Mouse (Mus musculus): ENCODE measurements around the gene B4galt3. TPM values are rescaled to one million over a fixed set of nuclear protein-coding genes. Genes with fewer than 3 reads are reported as not detected.
A peak's percentile ranks its signal among the peaks of the same experiment; 100 is the strongest.

The B4galt3 gene
- 31.1 and 34.1 TPM in 2 replicates for total RNA-seq (2021)
- long read RNA-seq, experiment 1, transcript B4galt3-201 (8 exons, 1,998 nt), result major isoform, 10 of 25 reads
- long read RNA-seq, experiment 1, partial matches to known transcripts, result 3 of 25 reads
- long read RNA-seq, experiment 1, other reads (novel, unspliced or antisense), result 12 of 25 reads
- long read RNA-seq, experiment 2, transcript B4galt3-201 (8 exons, 1,998 nt), result major isoform, 10 of 21 reads
- long read RNA-seq, experiment 2, partial matches to known transcripts, result 6 of 21 reads
- long read RNA-seq, experiment 2, other reads (novel, unspliced or antisense), result 5 of 21 reads

DNA sequence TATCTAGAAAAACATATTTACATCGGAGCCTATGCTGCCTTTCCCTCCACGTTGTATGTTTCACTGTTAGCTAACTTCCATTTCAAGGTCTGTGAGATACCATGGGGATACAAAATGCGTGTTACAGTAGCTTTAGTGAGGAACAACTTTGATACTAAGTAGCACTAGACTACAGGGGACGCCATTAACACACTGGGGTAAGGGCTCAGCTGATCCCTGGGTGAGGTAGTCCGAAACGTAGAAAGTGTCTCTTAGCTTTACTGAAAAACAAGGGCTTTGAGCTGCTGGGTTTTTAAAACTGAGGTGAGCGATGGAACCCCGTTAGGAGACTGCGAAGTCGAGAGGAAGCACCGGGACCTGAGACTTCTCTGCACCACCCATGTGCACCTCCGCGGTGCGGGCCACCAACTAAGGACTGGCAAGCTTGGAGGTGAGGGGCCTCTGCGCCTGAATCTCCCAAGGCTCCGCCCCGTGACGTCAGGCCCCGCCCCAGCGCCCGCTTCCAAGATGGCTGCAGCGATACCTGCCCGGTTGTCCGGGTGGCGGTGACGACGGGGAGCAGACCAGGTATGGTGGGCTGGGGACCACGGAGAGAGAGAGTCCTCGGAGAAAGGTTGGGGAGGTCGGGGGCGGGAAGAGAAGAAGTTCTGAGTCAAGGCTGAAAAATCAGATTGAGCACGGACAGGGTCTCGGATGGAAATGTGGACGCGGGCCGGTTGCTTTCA is at the start of gene B4galt3:
TSS of gene B4galt3 (plus strand) at position 481 of the 725 bp plus-strand sequence.
- peak; percentile 98 for DNase-seq

DNA sequence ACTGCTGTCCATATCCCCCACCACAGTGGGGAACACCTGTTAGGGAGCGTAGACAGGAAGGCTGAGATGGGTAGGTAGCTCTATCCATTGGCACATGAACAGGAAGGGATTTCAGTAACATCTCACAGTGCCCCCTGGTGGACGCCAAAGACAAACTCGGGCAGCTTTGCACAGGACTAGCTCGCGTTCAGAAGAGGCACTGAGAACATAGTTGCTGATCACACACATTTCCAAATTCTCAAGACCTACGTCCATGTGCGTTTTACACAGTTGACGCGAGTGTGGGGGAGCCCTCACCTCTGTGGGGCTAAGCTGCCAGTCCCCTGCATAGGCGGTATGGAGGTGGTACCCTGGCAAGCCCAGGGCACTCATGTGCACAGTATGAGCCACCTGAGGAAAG is 49.3 kb upstream of the B4galt3 start:
- peak; percentile 92 for DNase-seq

DNA sequence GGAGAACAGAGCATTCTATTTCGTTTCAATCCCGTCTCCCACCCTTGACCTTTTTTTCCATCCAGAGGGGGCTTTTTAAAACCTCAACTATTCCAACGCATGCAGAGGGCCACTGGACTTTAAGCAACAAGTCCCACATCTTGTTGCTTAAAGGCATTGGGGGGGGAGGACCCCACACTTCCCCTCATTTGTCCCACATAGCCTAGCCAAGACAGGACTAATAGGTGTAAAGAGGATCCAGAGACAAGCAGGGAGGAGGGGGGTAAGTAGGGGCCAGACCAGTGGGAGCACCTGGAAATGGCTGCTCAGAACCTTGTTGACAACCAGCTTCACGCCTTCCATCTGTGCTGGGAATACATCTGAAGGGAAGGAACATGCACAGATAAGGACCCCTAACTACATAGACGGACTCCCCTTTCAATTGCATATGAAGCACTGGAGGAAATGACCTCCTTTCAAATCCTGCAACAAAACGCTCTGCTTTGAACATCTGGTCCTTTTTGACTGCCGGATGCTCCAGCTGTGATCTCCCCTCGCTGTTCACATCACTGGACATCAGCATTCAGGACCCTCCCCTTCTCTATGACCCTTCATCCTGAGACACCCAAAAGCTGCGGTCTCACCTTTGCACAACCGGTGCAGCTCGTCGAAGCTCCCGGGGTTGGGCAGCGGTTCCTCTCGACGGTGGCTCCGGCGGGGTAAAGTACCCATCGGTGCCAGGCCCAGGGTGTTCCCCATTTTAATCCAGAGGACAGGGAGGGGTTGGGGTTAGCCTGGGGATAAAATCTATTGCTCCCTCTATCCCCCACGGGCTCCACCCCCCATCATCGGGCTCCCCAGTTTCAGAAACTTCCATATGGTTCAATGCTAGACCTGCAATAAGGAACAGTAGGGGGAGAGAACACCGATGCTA is 48.6 kb upstream of the B4galt3 start:
- DNase-seq, result no peak

DNA sequence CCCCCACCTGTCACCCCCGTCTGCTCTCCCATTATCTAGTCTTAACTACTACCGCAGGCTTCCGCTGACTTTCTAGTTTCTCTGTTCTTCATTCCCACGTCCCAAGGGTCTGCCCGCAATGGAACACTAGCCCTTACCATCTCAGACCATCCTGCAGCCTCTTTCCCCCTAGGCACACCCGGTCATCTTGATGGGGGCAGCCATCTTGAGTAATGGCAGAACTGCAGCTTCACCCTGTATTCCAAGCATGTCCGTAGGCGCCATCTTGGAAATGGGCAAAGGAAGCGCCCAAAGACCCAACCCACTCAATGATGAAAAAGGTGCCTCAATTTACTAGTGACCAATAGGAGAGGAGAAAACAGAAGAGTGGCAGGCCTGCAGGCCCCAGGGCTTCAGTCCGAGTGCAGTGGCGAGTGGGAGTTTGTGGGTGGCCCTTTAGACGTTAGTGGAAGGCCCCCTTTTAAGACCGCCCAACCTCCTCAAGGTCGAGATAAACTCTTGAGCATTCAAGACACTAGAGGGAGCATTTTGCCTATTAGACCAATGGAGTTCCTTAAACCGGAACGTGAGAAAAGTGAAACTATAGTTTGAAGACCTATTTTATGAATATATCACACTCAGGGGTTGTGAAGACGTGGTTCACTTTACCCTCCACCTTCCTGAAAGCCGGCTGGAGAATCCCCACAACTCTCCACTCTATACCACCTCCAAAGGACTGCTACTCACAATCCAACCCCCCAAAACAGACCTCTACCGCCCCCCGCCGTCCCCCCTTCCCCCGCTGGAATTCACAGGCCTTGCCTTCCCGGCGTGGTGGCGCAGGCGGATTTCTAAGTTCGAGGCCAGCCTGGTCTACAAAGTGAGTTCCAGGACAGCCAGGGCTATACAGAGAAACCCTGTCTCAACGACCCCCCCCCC is 47.6 kb upstream of the B4galt3 start, which contains the start of gene Tomm40l:
TSS of gene Tomm40l (minus strand) at position 277 of the 918 bp plus-strand sequence.
- DNase-seq, result peak; percentile 95

DNA sequence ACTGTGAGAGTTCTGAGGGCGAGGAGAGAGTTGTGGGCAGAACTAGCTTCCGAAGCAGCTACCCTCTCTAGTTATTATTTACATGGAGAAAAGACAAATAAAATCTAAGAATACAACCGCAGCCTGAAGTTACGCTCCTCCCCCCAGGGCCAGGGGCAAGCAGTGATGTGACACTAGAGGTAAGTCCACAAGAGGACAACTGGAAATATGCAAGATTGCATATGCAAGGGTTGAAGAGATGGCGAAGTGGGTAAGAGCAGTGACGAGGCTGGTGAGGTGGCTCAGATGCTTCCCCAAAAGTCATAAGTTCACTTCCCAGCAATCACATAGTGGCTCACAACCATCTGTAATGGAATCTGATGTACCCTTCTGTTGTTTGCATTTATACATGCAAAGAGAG is 47.0 kb upstream of the B4galt3 start:
- DNase-seq, result no peak

DNA sequence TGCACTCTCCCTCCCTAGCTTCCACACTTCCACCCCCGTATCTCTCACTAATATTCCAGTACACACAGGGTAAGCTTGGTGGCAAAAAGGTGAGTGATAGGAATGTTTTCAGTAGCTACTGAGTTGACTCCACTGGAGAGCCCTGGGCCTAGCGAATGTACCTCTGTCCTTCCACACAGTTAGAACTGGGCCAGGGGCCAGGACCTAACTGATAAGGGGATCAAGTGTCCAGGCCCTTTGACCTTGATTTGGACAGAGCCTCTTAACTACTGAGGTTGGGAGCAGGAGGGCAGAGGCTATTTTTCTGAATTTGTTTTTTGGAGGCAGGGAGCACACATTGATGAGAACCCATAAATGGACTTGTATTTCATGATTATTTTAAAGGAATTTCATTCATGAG is 46.3 kb upstream of the B4galt3 start:
- DNase-seq, result peak; percentile 78

DNA sequence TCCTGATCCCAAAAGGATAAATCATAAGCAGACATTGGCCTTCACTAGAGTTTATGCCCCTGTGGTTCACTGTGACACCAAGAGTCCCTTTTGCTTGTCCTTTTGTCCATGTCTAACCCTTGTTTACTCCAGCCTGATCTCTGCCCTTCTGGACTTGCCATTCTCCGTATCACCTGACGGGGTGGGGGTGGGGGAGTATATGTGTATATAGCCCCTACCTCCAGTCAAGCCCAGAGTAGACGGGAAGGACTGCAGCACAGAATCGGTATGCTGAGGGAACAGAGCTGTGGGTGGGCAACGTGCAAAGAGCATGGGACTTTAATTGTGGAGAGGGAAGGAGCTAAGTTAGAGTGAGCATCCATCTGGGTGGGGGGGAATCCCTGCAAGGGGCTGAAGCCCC is 45.3 kb upstream of the B4galt3 start, which contains the start of gene Apoa2:
TSS of gene Apoa2 (plus strand) at position 198 of the 400 bp plus-strand sequence.
- no peak for DNase-seq

DNA sequence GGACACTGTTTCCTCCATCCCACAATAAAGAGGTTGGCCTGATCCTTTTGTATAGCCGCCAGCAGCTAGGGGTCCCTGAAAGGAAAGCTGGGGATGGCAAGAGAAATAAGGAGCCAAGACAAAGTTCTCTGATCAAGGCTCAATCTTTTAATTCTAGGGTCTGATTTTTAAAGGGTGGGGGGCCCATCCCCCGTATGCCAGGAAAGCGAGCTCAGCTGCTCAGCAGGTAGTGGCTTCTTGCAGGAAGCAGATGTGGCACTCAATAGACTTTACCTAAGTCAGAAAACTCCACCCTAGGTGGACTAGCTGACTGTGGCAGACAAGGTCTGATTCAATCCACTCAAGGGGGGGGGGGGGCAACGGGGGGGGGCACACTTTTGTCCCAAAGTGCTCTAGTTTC is 43.3 kb upstream of the B4galt3 start:
- no peak for DNase-seq

DNA sequence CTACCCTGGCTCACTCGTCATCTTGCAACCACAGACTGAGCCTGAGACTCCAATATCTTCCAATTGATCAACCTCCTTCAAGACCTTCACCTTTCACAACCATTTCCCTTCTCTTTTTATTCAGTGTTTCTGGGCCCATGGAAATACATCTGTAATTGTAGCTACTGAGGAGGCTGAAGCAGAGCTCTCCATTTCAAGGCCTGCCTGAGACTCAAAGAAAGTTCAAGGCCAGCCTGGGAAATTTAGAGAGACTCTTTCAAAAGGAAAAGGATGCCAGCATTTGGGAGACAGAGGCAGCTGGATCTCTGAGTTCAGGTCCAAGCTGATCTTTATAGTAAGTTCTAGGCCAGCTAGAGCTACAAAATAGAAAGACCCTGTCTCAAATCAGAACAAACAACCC is 42.2 kb upstream of the B4galt3 start:
- DNase-seq, result no peak

DNA sequence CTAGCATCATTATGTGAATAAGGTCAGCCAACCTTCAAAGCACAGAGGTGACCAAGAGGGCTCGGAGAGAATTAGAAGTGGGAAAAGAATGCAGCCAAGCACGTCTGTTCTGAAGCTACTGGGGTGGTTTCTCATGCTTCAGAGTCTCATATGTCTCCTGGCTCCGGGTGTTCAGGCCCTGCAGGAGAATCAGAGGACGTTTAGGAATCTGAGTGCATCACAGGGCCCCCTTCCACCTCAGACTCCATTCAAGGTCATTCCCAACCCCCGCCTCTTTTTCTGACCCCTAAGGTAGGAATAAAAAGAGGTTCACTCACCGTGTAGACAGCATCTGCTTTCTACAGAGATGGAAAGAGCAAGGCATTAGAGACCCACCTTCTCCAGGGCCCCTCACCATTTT is 40.4 kb upstream of the B4galt3 start:
- DNase-seq, result no peak

DNA sequence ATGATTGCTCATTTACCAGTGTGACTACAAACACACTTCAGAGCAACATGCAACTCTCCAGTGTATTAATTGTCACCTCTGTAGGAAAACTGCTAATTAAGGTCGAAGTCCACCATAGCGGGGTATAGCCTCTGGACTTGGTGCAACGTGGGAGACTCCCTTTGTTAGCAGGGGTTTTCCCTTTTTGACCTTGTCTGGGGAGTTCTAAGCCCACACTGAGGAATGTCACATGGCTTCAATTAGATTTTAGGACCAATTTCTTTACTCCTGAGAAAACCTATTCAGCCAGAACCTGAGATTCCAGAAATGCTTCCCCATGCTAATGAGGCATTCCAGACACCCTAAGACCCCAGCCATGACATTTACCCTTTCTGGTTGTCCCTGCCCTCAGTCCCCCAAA is 39.9 kb upstream of the B4galt3 start:
- DNase-seq, result no peak

DNA sequence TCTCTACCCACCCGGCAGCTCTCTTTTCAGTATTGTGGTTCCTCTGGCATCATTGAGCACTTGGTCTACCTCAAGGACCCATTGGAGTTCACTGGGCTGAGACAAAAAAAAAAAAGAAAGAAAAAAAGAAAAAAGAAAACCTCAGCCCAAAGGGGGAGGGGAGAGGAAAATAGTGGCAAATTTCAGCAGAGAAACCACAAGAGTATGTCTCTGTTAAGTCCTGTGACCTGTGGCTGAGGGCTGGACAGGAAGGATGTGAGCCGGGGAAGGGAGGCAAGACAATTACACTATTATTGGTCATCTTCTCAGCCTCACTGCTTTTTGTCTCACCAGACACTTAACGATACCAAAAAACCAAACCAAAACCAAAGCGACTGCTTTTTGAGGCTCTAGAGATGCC is 38.3 kb upstream of the B4galt3 start:
- no peak for DNase-seq

DNA sequence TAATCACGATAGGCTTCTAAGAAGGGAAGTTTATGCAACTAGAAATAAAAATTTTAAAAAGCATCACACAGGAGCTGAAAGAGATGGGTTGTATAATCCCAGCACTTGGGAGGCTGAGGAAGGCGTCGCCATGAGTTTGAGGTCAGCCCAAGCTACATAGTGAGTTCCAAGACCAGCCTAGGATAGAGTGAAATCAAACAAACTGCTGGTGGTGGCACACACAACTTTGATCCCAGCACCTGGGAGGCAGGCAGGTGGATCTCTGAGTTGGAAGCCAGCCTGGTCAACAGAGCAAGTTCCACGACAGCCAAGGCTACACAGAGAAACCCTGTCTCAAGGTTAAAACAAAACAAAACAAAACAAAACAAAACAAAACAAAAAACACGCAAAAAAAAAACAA is 37.8 kb upstream of the B4galt3 start:
- DNase-seq, result no peak

DNA sequence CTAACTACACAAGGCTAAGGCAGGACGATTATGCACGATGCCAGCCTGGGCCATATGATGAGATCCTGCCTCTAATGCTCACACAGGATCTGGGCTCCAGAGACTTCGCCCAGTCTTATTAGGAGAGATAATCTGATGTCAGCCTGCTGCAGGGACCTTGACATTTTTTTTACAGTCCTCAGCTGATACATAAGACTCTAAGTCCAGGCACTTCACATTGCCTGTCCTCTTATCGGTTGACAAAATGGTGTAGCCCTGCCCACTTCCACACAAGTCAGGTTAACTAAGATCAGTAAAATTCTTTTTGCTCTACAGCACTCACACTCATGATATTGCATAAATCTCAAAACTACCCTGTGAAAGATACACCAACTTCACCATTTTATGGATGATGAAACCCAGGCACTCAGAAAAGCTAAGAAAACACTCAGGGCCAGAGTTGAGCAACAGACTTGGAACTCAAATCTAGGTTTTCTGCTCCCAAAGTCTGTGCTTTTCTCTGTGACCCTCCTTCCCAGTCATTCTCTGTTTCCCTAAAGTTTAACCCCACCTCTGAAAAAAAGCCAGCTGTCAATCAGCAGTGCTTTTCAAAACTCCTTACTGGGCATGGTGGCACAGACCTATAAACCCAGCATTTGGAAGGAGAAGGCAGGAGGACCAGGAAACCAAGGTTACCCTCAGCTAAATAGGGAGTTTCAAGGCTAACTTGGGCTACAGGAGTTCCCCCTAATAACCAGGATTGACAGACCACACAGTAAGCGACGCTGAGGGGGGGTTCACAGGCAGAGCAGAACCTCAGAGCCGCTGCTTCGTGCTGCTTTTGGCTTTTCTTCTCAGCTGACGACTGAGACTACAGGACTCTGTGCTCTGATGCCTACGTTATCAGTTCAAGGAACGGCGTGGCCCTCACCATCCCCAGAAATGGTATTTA is 37.1 kb upstream of the B4galt3 start:
- peak; percentile 44 for DNase-seq

DNA sequence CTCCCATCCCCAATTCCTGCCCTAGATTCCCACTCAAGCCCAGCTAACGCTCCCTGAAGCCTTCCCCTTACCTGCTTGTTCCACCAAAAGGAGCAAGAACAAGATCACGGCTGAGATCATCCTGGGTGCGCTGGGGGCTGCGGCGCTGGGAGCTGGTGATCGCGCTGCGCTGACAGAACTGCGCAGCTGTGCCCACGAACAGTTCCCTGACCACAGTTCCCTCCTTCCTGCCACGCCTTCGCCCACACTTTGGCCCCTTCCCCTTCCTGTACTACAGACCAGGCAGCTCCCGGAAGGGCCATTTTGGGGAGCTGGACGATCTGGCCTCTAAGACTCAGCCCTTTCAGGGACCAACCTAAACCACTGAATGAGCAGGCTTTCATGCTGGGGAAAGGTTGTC is 36.0 kb upstream of the B4galt3 start, which contains the start of gene Fcer1g:
TSS of gene Fcer1g (minus strand) at position 240 of the 400 bp plus-strand sequence.
- DNase-seq, result no peak

DNA sequence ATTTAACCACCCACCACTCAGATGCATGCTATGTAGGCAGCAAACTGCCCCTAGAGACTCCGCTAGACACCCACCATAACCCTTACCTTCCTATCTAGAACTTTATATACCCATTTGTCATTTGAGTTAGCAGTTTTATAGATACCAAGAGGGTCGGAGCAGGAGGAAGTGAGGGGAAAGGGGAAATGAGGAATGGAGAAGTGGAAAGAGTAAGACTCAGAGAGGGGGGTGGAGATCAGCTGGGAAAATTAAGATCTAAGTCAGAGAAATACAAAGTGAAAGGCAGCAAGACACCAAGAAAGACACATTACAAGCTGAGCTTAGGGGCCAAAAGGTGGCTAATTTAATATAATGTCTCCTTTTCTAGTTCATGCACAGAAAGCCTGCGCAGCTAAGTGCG is 35.6 kb upstream of the B4galt3 start:
- no peak for DNase-seq

DNA sequence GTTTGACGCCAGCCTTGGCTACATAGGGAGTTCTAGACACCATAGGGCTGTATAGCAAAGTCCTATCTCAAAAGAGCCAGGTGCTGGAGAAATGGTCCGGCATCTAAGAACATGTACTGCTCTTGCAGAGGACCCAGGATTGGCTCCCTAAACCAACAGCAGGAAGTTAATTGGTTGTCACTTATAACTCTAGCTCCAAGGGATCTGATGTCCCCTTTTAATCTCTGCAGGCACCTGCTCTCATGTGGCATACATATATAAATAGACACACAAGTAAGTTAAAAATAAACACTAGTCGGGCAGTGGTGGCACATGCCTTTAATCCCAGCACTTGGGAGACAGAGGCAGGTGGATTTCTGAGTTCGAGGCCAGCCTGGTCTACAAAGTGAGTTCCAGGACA is 34.3 kb upstream of the B4galt3 start:
- no peak for DNase-seq

DNA sequence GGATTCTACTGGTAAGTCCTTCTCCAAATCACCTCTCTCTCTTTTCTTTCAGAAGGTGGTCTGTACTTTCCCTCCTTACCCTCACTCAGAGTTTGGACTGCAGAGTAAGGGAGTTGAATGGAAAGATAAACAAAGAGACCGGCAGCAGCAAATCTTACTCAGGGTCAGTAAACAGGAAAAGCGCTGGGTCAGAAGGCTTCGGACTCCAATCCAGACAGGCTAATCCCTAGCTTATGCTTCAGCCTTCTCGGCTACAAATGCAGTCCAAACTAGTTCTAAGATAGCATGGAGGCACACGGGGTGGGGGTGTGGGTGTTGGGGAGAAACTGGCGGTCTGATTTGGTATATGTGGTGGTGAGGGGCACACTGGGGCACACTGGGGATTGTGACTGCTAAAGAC is 32.7 kb upstream of the B4galt3 start:
- DNase-seq, result no peak

DNA sequence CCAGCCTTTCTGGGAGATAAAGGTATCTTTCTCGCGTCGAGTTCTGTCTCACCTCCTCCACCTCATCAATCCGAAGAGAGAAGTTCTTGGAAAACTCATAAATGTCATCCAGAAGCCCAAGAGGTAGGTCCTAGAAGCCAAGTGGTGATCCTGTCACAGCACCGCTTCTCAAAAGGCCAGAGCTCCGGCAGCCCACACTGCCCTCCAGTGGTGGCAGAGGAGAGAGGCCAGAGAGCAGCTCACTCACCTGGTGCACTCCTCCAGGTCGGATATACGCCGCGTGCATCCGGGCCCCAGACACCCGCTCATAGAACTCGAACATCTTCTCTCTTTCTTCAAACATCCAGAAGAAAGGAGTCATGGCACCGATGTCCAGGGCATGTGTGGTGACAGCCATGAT is 31.7 kb upstream of the B4galt3 start:
- DNase-seq, result peak; percentile 85

Measured in adrenal gland, postnatal 14 days (tissue).